Mouse (Mus musculus): ENCODE measurements around the gene Ddi2. TPM values are rescaled to one million over a fixed set of nuclear protein-coding genes. Genes with fewer than 3 reads are reported as not detected.

Gene Ddi2
- total and polyA plus RNA-seq, 2 experiments from 2014 or later = 11.1 to 20.7 TPM

DNA sequence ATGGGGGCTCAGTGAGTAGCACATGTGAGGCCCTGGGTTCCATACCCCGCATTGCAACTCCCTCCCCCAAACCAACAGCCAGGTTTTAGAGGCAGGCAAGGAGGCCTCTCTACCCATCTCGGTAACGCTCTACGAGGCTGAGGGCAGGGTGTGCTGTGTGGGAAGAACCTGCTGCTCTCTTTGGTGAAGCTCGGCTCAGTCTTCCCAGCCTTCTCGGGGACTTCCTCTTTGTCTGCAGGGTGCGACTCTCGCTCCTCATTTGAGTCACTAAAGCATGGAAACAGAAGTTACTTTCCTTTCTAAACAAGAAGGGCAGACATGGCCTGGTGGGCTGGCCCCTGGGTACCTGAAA, 43.1 kb upstream of the Ddi2 start:
- ATAC-seq (peak; percentile 34; the same call in 1 of the 2 replicates), DNase-seq (peak; percentile 1)
- H3K36me3 ChIP-seq (ENCODE audit: insufficient read depth) = peaks cover 81% of the 10 kb centered on the region

DNA sequence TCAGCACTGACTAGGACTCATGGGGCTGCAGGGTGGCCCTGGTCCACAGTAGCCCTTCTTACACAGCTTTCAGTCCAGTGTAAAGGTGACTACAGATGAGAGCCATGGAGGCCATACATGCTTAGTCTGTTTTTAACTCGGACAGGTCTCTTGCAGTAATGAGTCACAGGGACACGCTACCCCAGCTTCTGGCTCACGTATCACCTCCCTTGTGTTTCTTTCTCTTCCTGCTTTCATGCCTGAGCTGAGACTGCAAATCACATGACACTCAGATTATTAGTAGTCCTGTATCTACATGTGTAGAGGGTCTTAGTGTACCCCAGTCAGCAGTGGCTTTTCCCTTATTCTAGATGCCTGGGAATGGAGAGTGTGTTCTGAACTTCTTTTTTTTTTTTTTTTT, 41.8 kb upstream of the Ddi2 start:
- Histone ChIP-seq H3K4me3 (ENCODE audit: low read depth, low read length) (no peak overlapping the region), H3K36me3 (ENCODE audit: insufficient read depth) (peaks cover 72% of the 10 kb centered on the region), H3K9me3 (ENCODE audit: low read length) (no peaks in the 10 kb centered on the region), H3K4me1 (ENCODE audit: insufficient read depth) (0 out of 2 replicates have a peak, but pooled peaks cover 7% of the 10 kb centered on the region), H3K27me3 (ENCODE audit: insufficient read depth, low read length) (no peaks in the 10 kb centered on the region), H3K9ac (no peak overlapping the region), H3K4me2 (ENCODE audit: low read depth) (no peak overlapping the region), H3K27ac (ENCODE audit: low read depth, low read length) (no peak overlapping the region)
- ATAC-seq = no peak
- no peak for DNase-seq
- WGBS = 93% methylated on average over 3 of the region's 3 CpGs
- TF ChIP-seq CTCF (IDR thresholded peaks at IDR 0.05; ENCODE audit: low read depth) = no peak

More for the DNA sequence above, 43.1 kb upstream of the Ddi2 start:
- Histone ChIP-seq H3K9ac (peak overlapping the region; percentile 18; the same call in 1 of the 2 replicates), H3K27me3 (ENCODE audit: insufficient read depth, low read length) (no peaks in the 10 kb centered on the region), H3K4me2 (ENCODE audit: low read depth) (no peak overlapping the region; the same call in 1 of the 2 replicates), H3K9me3 (ENCODE audit: low read length) (no peaks in the 10 kb centered on the region), H3K27ac (ENCODE audit: low read depth, low read length) (peak overlapping the region; percentile 54), H3K4me1 (ENCODE audit: insufficient read depth) (0 out of 2 replicates have a peak, but pooled peaks cover 7% of the 10 kb centered on the region), H3K4me3 (ENCODE audit: low read depth, low read length) (no peak overlapping the region)
- 53% methylated on average over 8 of the region's 8 CpGs for WGBS
- TF ChIP-seq CTCF (IDR thresholded peaks at IDR 0.05; ENCODE audit: low read depth) = no peak

DNA sequence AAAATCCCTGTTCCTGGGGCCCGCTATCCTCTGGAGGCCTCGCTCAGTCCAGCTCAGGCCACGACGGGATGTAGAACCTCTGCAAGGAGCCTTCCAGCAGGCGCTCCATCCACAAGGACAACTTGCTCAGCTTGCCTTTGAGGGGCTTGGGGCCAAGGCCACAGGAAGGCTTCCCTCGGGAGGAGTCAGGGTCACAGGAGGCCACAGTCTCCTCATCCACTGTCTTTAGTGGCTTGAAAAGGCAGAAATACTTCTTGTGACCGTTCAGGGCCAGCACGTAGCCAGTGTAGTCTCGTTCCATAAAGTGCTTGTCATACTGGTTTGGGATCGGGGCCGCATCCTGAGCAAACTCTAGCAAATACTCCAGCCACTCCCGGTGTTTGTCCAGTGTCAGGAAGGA, 40.3 kb upstream of the Ddi2 start:
- H3K27ac ChIP-seq (ENCODE audit: low read depth, low read length) = no peak overlapping the region
- H3K9me3 ChIP-seq (ENCODE audit: low read length) = no peaks in the 10 kb centered on the region
- no peak overlapping the region for H3K4me2 ChIP-seq (ENCODE audit: low read depth)
- DNase-seq (no peak), ATAC-seq (no peak)
- no peak for TF ChIP-seq CTCF (IDR thresholded peaks at IDR 0.05; ENCODE audit: low read depth)
- 0 out of 2 replicates have a peak, but pooled peaks cover 7% of the 10 kb centered on the region for H3K4me1 ChIP-seq (ENCODE audit: insufficient read depth)
- no peak overlapping the region for H3K9ac ChIP-seq
- WGBS = 96% methylated on average over 12 of the region's 12 CpGs
- H3K36me3 ChIP-seq (ENCODE audit: insufficient read depth) = peaks cover 60% of the 10 kb centered on the region
- H3K27me3 ChIP-seq (ENCODE audit: insufficient read depth, low read length) = no peaks in the 10 kb centered on the region
- H3K4me3 ChIP-seq (ENCODE audit: low read depth, low read length) = no peak overlapping the region

DNA sequence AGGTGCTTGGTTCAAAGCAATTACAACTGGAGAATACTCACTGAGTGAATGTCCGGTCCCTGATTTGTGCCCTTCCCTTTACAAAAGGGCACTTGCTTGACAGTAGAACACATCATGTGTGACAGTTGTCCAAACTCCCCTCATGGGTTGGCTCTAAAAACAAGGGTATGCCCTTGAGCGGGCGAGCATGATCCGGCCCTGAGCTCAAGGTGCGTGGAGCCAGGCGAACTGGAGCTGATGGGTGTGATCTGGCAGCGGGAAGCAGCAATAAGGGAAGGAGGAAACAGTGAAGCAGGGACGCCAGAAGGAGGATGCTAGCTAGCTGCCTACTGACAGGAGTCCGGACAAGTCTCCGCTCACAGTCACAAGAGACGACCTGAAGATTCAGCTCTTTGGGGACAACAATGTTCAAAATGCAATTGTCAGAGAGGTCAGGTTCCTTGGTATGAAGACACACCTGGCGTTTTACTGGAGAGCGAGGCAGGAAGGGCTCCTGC, 38.9 kb upstream of the Ddi2 start:
- 93% methylated on average over 13 of the region's 13 CpGs for WGBS
- peaks cover 47% of the 10 kb centered on the region for H3K36me3 ChIP-seq (ENCODE audit: insufficient read depth)
- no peak for ATAC-seq

DNA sequence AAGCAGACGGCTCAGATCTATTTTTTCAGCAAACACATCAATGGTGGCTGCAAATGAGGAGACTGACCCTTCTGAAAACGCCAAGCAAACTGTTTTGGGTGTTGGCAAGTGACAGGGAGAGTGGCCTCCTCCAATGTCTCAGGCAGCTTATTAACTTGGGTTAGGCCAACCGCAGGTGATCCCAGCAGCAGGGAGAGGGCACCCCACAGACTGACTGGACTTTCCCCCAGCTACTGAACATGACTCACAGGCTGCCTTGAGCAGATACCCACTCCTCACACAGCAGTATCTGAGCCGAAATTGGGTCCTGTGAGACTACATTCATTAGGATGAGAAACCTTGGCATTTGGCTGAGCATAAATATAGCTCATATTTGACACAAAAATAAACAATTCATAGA, 37.7 kb upstream of the Ddi2 start:
- Histone ChIP-seq H3K4me2 (ENCODE audit: low read depth) (no peak overlapping the region), H3K36me3 (ENCODE audit: insufficient read depth) (peaks cover 41% of the 10 kb centered on the region), H3K4me3 (ENCODE audit: low read depth, low read length) (no peak overlapping the region), H3K9ac (no peak overlapping the region), H3K9me3 (ENCODE audit: low read length) (no peaks in the 10 kb centered on the region), H3K4me1 (ENCODE audit: insufficient read depth) (no peaks in the 10 kb centered on the region), H3K27me3 (ENCODE audit: insufficient read depth, low read length) (no peaks in the 10 kb centered on the region), H3K27ac (ENCODE audit: low read depth, low read length) (no peak overlapping the region)
- WGBS = 82% methylated on average over 4 of the region's 4 CpGs
- ATAC-seq (no peak), DNase-seq (no peak)
- TF ChIP-seq CTCF (IDR thresholded peaks at IDR 0.05; ENCODE audit: low read depth) = no peak

More for the DNA sequence above, 38.9 kb upstream of the Ddi2 start:
- DNase-seq = no peak
- no peak overlapping the region for H3K4me3 ChIP-seq (ENCODE audit: low read depth, low read length)
- no peak for TF ChIP-seq CTCF (IDR thresholded peaks at IDR 0.05; ENCODE audit: low read depth)
- H3K9ac ChIP-seq = no peak overlapping the region
- H3K4me1 ChIP-seq (ENCODE audit: insufficient read depth) = 0 out of 2 replicates have a peak, but pooled peaks cover 7% of the 10 kb centered on the region
- no peak overlapping the region for H3K27ac ChIP-seq (ENCODE audit: low read depth, low read length)
- no peak overlapping the region for H3K4me2 ChIP-seq (ENCODE audit: low read depth)
- no peaks in the 10 kb centered on the region for H3K9me3 ChIP-seq (ENCODE audit: low read length)
- no peaks in the 10 kb centered on the region for H3K27me3 ChIP-seq (ENCODE audit: insufficient read depth, low read length)

DNA sequence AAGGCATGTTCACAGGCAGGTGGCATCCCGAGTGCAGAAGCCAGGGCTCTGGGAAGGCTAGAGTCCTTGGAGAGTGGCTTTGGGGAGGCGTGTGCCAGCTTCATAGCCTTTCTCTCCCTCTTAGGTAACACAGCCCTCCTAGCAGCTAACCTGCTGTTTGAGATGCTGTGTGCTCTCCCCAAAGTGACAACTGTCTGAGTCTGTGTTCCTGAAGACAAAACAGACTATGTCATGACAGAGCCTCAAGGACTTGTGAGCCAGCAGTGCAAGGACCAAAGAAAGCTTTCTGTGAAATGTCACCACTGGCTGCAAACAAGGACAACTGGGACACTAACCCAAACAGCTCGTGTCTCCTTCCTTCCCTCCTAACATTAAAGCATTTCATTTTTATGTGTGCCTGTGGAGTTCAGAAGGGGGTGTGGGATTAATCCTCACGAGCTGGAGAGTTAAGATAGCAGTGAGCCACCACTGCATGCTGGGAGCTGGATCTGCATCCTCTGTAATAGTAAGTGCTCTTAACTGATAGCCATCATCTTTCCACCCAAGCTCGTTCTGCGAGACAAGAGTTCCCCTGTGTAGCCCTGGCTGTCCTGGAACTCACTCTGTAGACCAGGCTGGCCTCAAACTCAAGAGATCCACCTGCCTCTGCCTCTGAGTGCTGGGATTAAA, 35.8 kb upstream of the Ddi2 start:
- no peak for ATAC-seq
- H3K27me3 ChIP-seq (ENCODE audit: insufficient read depth, low read length) = no peaks in the 10 kb centered on the region
- no peak overlapping the region for H3K4me3 ChIP-seq (ENCODE audit: low read depth, low read length)
- no peak overlapping the region for H3K27ac ChIP-seq (ENCODE audit: low read depth, low read length)
- no peak overlapping the region for H3K4me2 ChIP-seq (ENCODE audit: low read depth)
- no peaks in the 10 kb centered on the region for H3K9me3 ChIP-seq (ENCODE audit: low read length)
- H3K36me3 ChIP-seq (ENCODE audit: insufficient read depth) = peaks cover 26% of the 10 kb centered on the region
- H3K4me1 ChIP-seq (ENCODE audit: insufficient read depth) = no peaks in the 10 kb centered on the region
- WGBS = 80% methylated on average over 6 of the region's 6 CpGs
- DNase-seq = no peak
- no peak for TF ChIP-seq CTCF (IDR thresholded peaks at IDR 0.05; ENCODE audit: low read depth)
- H3K9ac ChIP-seq = no peak overlapping the region

DNA sequence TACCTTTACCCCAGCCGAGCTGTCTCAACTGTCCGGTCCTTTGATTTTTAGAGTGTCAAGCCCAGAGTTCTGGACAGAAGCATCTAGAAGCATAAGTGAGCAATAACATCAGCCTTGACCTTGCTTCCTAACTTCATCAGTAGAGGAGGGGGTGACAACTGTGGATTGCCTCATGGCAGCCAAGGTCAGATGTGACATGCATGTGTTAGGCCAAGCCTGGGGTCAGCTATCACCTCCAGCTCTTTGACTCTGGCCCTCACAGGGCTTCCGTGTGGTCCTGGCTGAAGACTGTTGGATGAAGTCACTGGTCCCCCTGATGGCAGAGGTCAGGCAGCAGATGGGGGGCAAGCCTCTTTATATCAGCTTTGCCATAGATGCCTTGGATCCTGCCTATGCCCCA, 33.9 kb upstream of the Ddi2 start:
- Histone ChIP-seq H3K27me3 (ENCODE audit: insufficient read depth, low read length) (no peaks in the 10 kb centered on the region), H3K9me3 (ENCODE audit: low read length) (no peaks in the 10 kb centered on the region), H3K27ac (ENCODE audit: low read depth, low read length) (no peak overlapping the region), H3K9ac (no peak overlapping the region), H3K4me1 (ENCODE audit: insufficient read depth) (no peaks in the 10 kb centered on the region), H3K4me3 (ENCODE audit: low read depth, low read length) (no peak overlapping the region), H3K4me2 (ENCODE audit: low read depth) (no peak overlapping the region), H3K36me3 (ENCODE audit: insufficient read depth) (peaks cover 7% of the 10 kb centered on the region; the same call in 1 of the 2 replicates)
- ATAC-seq (no peak), DNase-seq (no peak)
- WGBS = 97% methylated on average over 3 of the region's 3 CpGs
- no peak for TF ChIP-seq CTCF (IDR thresholded peaks at IDR 0.05; ENCODE audit: low read depth)

All from forebrain, postnatal 0 days (tissue).